Mouse (Mus musculus): Measurements from ENCODE around the gene Cacna2d1.

GRCm38 (mm10) chr5:15974652-15975051 is 40.2 kb downstream of the Cacna2d1 start:
- TF ChIP-seq FLI1 (IDR thresholded peaks at IDR 0.05; ENCODE audit: low read length) (no peak), GATA1 (IDR thresholded peaks at IDR 0.05; ENCODE audit: borderline replicate concordance, low read length) (no peak)

Measured in megakaryocyte, embryonic 14.5 days (primary cell).